Mouse (Mus musculus) bone marrow macrophage, adult 2 months (primary cell): ENCODE measurements around the gene Pkig.

Experiments used
- CTCF ChIP-seq: IDR thresholded peaks from 2 replicates; pipeline ENCODE4 v1.5.1; 2012; ENCODE audit warnings: low read depth, mild to moderate bottlenecking, low read length, moderate library complexity
- POLR2A ChIP-seq: IDR thresholded peaks from 2 replicates; pipeline ENCODE4 v1.6.1; 2012; ENCODE audit warnings: mild to moderate bottlenecking, low read depth, low read length, borderline replicate concordance

DNA sequence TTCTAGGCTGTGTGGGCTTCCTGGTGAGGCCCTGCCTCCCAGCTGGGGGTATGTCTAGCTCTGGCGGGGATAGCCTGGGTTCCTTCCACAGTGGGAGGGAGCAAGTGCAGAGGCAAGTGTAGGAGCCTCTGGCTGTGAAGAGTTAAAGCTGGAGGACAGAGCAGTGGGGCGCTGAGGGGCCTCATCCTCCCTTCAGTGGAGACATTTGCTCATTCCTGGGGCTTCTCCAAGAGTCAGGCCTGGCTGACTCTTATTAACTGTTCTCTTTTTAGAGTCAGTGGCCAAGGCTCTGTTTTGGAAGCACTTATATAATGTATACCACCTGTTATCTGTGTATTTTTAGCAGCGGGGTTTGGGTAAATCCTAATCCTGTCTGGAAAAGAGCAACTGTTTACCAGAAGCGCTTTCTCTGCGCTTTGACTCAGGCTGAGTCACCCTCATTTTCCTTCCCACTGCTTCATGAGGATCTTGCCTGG lies 17.0 kb downstream of the Pkig start:
- TF ChIP-seq CTCF (no peak), POLR2A (no peak)
